Mouse (Mus musculus) A20 (cell line): ENCODE data around the gene Tmem163.

ENCODE experiments used
- DNase-seq: peaks from one replicate; pipeline ENCODE4 v3.0.0-alpha.2; 2011; ENCODE audit warnings: low read depth, low spot score

Tmem163 gene

DNA sequence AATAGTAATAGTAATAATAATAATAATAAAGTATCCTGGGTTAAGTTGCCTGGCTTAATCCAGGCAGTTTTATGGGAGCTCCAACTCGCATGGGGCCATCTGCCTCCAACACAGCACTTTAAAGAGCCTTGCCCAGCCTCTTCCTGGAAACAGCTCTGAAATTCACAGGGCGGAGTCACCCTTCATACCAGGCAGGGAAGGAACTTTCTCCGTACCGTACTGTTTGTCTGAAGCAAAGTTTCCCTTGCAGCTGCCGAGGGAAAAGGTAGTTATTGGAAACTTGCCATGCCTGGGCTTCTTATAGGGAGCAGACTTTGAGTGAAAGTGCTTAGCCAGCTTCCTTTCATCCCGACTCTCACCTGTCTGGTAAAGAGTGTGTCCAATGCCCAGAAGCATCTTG is 242.3 kb downstream of the Tmem163 start:
- no peak for DNase-seq
